Mouse (Mus musculus) erythroblast, embryonic 14.5 days (primary cell): ENCODE results near the gene Ptov1.

ENCODE experiments used
- GATA1 ChIP-seq: IDR thresholded peaks from 2 replicates; pipeline ENCODE4 v1.6.1; 2012; ENCODE audit warnings: low read length, inconsistent platforms, mixed read lengths
- TAL1 ChIP-seq: IDR thresholded peaks from 3 replicates; pipeline ENCODE4 v1.6.1; 2012; ENCODE audit warnings: low read length, inconsistent platforms, mixed read lengths

DNA sequence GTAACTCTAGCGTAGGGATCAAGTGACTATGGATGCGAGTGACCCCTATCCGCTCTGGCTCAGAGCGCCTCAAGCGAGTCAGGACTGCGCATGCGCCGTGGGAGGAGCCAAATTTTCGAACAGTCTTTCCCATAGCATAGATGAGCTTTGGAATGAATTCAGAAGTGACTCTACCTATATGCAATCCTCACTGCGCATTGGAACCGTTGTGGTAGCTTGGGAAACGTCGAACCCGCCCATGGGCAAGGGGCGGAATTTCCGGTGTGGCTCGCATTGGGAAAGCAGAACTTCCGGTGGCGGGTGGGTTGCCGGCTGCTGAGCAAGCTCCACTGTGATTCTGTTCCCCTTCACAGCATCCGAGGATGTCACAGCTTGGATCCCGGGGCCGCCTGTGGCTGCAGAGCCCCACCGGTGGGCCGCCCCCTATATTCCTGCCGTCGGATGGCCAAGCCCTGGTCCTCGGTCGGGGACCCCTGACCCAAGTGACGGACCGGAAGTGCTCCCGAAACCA lies 12.5 kb downstream of the Ptov1 start, which contains the start of gene Pnkp:
- no peak for TF ChIP-seq TAL1
- TF ChIP-seq GATA1 = no peak
